Mouse (Mus musculus) ES-E14 (cell line): ENCODE results near the gene Atp2a3. TPM values are rescaled to one million over a fixed set of nuclear protein-coding genes. Genes with fewer than 3 reads are reported as not detected.

Experiments used
- DNase-seq: peaks from one replicate; pipeline ENCODE4 v3.0.0-alpha.2; 2013; ENCODE audit warnings: low read depth, low spot score
- H3K27ac ChIP-seq: 2 replicates; pipeline ENCODE4 v1.5.1; 2012; ENCODE audit warnings: low read depth, mild to moderate bottlenecking, low read length, moderate library complexity, mixed read lengths; ENCODE audit not compliant: poor library complexity, insufficient read depth, severe bottlenecking
- H3K36me3 ChIP-seq: 2 replicates; pipeline ENCODE4 v1.6.1; 2012; ENCODE audit warnings: mild to moderate bottlenecking, low read length, moderate library complexity, mixed read lengths; ENCODE audit not compliant: control insufficient read depth, poor library complexity, insufficient read depth, severe bottlenecking
- H3K4me1 ChIP-seq, 2 experiments: fragments of 150-350 bp in 1 of 2; sonication (generic) in 1 of 2; 2 replicates each; pipeline ENCODE4 v1.6.1; 2012; ENCODE audit warnings: low read length in 2 of 2, mild to moderate bottlenecking in 1 of 2, mixed read lengths in 1 of 2; ENCODE audit not compliant: control insufficient read depth in 2 of 2, insufficient read depth in 2 of 2, poor library complexity in 1 of 2
- H3K4me3 ChIP-seq, 2 experiments: fragments of 150-350 bp in 1 of 2; sonication (generic) in 1 of 2; 2 replicates each; pipeline ENCODE4 v1.5.1; 2012; ENCODE audit warnings: low read length in 2 of 2, low read depth in 1 of 2, mild to moderate bottlenecking in 1 of 2, mixed read lengths in 1 of 2; ENCODE audit not compliant: insufficient read depth in 1 of 2, poor library complexity in 1 of 2, severe bottlenecking in 1 of 2
- H3K9ac ChIP-seq: 2 replicates; pipeline ENCODE4 v1.6.1; 2012; ENCODE audit warnings: low read depth, mild to moderate bottlenecking, low read length, mixed read lengths; ENCODE audit not compliant: poor library complexity, insufficient read depth, severe bottlenecking
- H3K9me3 ChIP-seq: fragments of 150-350 bp; sonication (generic); 2 replicates; pipeline ENCODE4 v1.6.1; 2012; ENCODE audit warnings: low read depth, mild to moderate bottlenecking, low read length; ENCODE audit not compliant: control insufficient read depth, insufficient read depth
- CHD2 ChIP-seq: IDR thresholded peaks from 2 replicates; pipeline ENCODE4 v1.6.1; 2014; ENCODE audit warnings: mild to moderate bottlenecking, low read depth, low read length, inconsistent platforms
- HCFC1 ChIP-seq: IDR thresholded peaks from 2 replicates; pipeline ENCODE4 v1.6.1; 2012; ENCODE audit warnings: low read length, inconsistent platforms, borderline replicate concordance; ENCODE audit not compliant: insufficient read depth
- MAFK ChIP-seq: IDR thresholded peaks from 2 replicates; pipeline ENCODE4 v1.6.1; 2014; ENCODE audit warnings: mild to moderate bottlenecking, low read depth, low read length, inconsistent platforms; ENCODE audit not compliant: insufficient read depth
- ZC3H11A ChIP-seq: IDR thresholded peaks from 2 replicates; pipeline ENCODE4 v1.6.1; 2012; ENCODE audit warnings: low read depth, mild to moderate bottlenecking, inconsistent platforms, low read length, borderline replicate concordance
- ZNF384 ChIP-seq: IDR thresholded peaks from 2 replicates; pipeline ENCODE4 v1.6.1; 2012; ENCODE audit warnings: low read depth, low read length, inconsistent platforms
- in situ Hi-C, 2 experiments: fragments of 600-800 bp; cut with MboI; formaldehyde crosslinking; loops; one replicate each; pipeline ENCODE4 v1.15.1; 2025; ENCODE audit warnings: low sequenced_read_pairs in 2 of 2, inconsistent platforms in 1 of 2; ENCODE audit not compliant: unreplicated experiment in 2 of 2
- total RNA-seq: library from RNA; depleted of rRNA; stranded (reverse); fragments of 300-350 nt; gene quantifications from 2 replicates; pipeline ENCODE4 v1.2.3, GENCODE M21; 2012

The Atp2a3 gene
- total RNA-seq, 1 experiment: 10.7 TPM

- in situ Hi-C loops: no loop called here
- Histone ChIP-seq H3K4me3 (no peak overlapping the region), H3K27ac (no peak overlapping the region), H3K36me3 (no peaks in the 10 kb centered on the region), H3K4me1 (peaks cover 0 to 10% of the 10 kb centered on the region in 2 experiments; a peak in 2 of 4 replicates), H3K9me3 (no peaks in the 10 kb centered on the region), H3K9ac (no peak overlapping the region)
- no peak for DNase-seq
- TF ChIP-seq ZNF384 (no peak), HCFC1 (no peak), ZC3H11A (no peak), CHD2 (no peak), MAFK (no peak)
These were observed 62.1 kb downstream of the Atp2a3 start for GRCm38 (mm10) chr11:73023099-73023498.

DNA sequence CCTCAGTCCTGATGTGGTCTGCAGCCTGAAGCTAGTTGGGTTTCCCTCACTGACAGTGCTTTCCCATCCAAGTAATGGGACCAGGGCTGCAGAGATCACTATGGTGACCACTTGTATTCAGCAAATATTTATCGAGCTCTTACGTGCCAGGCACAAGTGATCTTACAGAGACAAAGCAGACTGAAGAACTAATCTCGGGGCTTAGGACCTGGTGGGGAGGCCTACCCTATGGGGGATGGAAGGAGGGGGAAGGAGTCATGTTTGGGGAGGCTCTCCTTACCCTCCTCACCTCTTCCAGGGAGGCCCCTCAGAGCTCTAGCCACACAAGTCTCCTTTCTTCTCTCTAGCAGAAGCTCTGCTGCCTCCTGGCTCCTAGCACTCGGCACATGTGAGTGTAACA lies 62.9 kb downstream of the Atp2a3 start:
- Histone ChIP-seq H3K4me3 (no peak overlapping the region), H3K36me3 (no peaks in the 10 kb centered on the region), H3K4me1 (peaks cover 0 to 10% of the 10 kb centered on the region in 2 experiments; a peak in 2 of 4 replicates), H3K9me3 (no peaks in the 10 kb centered on the region), H3K27ac (no peak overlapping the region), H3K9ac (no peak overlapping the region)
- no peak for DNase-seq
- TF ChIP-seq ZNF384 (no peak), CHD2 (no peak), MAFK (no peak), HCFC1 (no peak)
- in situ Hi-C loops: no loop called here

- no peak for TF ChIP-seq HCFC1
- no peak for TF ChIP-seq CHD2
- no peak for TF ChIP-seq ZNF384
- TF ChIP-seq ZC3H11A: no peak
- no peak for TF ChIP-seq MAFK
- no peak overlapping the region for H3K9ac ChIP-seq
- no peak overlapping the region for H3K4me3 ChIP-seq
- no peak for DNase-seq
- peaks cover 0 to 10% of the 10 kb centered on the region in 2 experiments; a peak in 2 of 4 replicates for H3K4me1 ChIP-seq
- no peaks in the 10 kb centered on the region for H3K9me3 ChIP-seq
- no peaks in the 10 kb centered on the region for H3K36me3 ChIP-seq
- in situ Hi-C loops: no loop called here
- H3K27ac ChIP-seq: no peak overlapping the region
These were observed 63.4 kb downstream of the Atp2a3 start for GRCm38 (mm10) chr11:73024236-73024904.

GRCm38 (mm10) chr11:73026961-73027360 lies 66.0 kb downstream of the Atp2a3 start:
- Histone ChIP-seq H3K9me3 (no peaks in the 10 kb centered on the region), H3K4me3 (no peak overlapping the region), H3K9ac (peak overlapping the region; percentile 7; the same call in 1 of the 2 replicates), H3K36me3 (no peaks in the 10 kb centered on the region), H3K27ac (no peak overlapping the region), H3K4me1 (peaks cover 0 to 6% of the 10 kb centered on the region in 2 experiments; a peak in 2 of 4 replicates)
- TF ChIP-seq MAFK: no peak
- TF ChIP-seq CHD2: no peak
- no peak for TF ChIP-seq HCFC1
- TF ChIP-seq ZC3H11A: no peak
- TF ChIP-seq ZNF384: no peak
- DNase-seq: no peak
- in situ Hi-C loops: no loop called here
